Mouse (Mus musculus) lung, adult 2 months (tissue): ENCODE data around the gene Cttnbp2.

ENCODE experiments used
- CTCF ChIP-seq: fragments of 200-500 bp; IDR thresholded peaks from 2 replicates; pipeline ENCODE4 v1.5.1; 2011; ENCODE audit warnings: mild to moderate bottlenecking, low read length, control low read depth; ENCODE audit not compliant: insufficient read depth
- POLR2A ChIP-seq: fragments of 200-500 bp; IDR thresholded peaks from 2 replicates; pipeline ENCODE4 v1.6.1; 2011; ENCODE audit warnings: low read depth, mild to moderate bottlenecking, control low read depth, low read length, borderline replicate concordance; ENCODE audit errors: extremely low read depth

- TF ChIP-seq POLR2A (no peak), CTCF (no peak)
Measured at GRCm38 (mm10) chr6:18547516-18548465, 33.1 kb upstream of the Cttnbp2 start.
